Mouse (Mus musculus): ENCODE measurements around the gene Tatdn3.

The Tatdn3 gene

GRCm38 (mm10) chr1:191084951-191085559 lies 22.3 kb upstream of the Tatdn3 start:
- in situ Hi-C loops (cut with MboI; ENCODE audit: unreplicated experiment in 2 of 2) = loop anchor here (5.0 kb wide), 3 partner anchors 87 to 197 kb away; no protein-coding TSS in a partner anchor

GRCm38 (mm10) chr1:191083230-191083629 lies 20.5 kb upstream of the Tatdn3 start:
- in situ Hi-C loops (cut with MboI; ENCODE audit: unreplicated experiment in 2 of 2) = no loop called here

- in situ Hi-C loops (cut with MboI; ENCODE audit: unreplicated experiment in 2 of 2) = loop anchor here in 1 of 2 experiments (5.0 kb wide), 1 partner anchor 133 kb away; no protein-coding TSS in a partner anchor
These were observed 12.6 kb upstream of the Tatdn3 start for GRCm38 (mm10) chr1:191075199-191075883.

- in situ Hi-C loops (cut with MboI; ENCODE audit: unreplicated experiment in 2 of 2) = no loop called here
These were observed 10.8 kb upstream of the Tatdn3 start for GRCm38 (mm10) chr1:191073486-191073885.

- in situ Hi-C loops (cut with MboI; ENCODE audit: unreplicated experiment in 2 of 2) = no loop called here
These were observed 10.3 kb upstream of the Tatdn3 start for GRCm38 (mm10) chr1:191073001-191073400.

- in situ Hi-C loops (cut with MboI; ENCODE audit: unreplicated experiment in 2 of 2) = no loop called here
These were observed 9.7 kb upstream of the Tatdn3 start for GRCm38 (mm10) chr1:191072329-191072913.

- in situ Hi-C loops (cut with MboI; ENCODE audit: unreplicated experiment in 2 of 2) = no loop called here
These were observed 8.9 kb upstream of the Tatdn3 start for GRCm38 (mm10) chr1:191071613-191072012.

GRCm38 (mm10) chr1:191070259-191070658 lies 7.5 kb upstream of the Tatdn3 start:
- in situ Hi-C loops (cut with MboI; ENCODE audit: unreplicated experiment in 2 of 2) = no loop called here

GRCm38 (mm10) chr1:191068377-191068776 lies 5.6 kb upstream of the Tatdn3 start:
- in situ Hi-C loops (cut with MboI; ENCODE audit: unreplicated experiment in 2 of 2) = no loop called here

- in situ Hi-C loops (cut with MboI; ENCODE audit: unreplicated experiment in 2 of 2) = no loop called here
These were observed 2.5 kb upstream of the Tatdn3 start for GRCm38 (mm10) chr1:191065188-191065587.

GRCm38 (mm10) chr1:191064535-191064934 lies 1.8 kb upstream of the Tatdn3 start:
- in situ Hi-C loops (cut with MboI; ENCODE audit: unreplicated experiment in 2 of 2) = loop anchor here in 1 of 2 experiments (5.0 kb wide), 1 partner anchor 37 kb away; the partner anchor contains the start of gene Flvcr1

- in situ Hi-C loops (cut with MboI; ENCODE audit: unreplicated experiment in 2 of 2) = loop anchor here in 1 of 2 experiments (5.0 kb wide), 1 partner anchor 36 kb away; the partner anchor contains the start of gene Flvcr1
These were observed 968 bp upstream of the Tatdn3 start for GRCm38 (mm10) chr1:191063700-191064099.

GRCm38 (mm10) chr1:191062241-191062780 lies 421 bp downstream of the Tatdn3 start:
- in situ Hi-C loops (cut with MboI; ENCODE audit: unreplicated experiment in 2 of 2) = loop anchor here in 1 of 2 experiments (5.0 kb wide), 1 partner anchor 35 kb away; the partner anchor contains the start of gene Flvcr1

GRCm38 (mm10) chr1:191057461-191057860 lies 5.3 kb downstream of the Tatdn3 start:
- in situ Hi-C loops (cut with MboI; ENCODE audit: unreplicated experiment in 2 of 2) = no loop called here

GRCm38 (mm10) chr1:191055533-191055873 lies 7.2 kb downstream of the Tatdn3 start:
- in situ Hi-C loops (cut with MboI; ENCODE audit: unreplicated experiment in 2 of 2) = no loop called here

GRCm38 (mm10) chr1:191054870-191055532 lies 7.7 kb downstream of the Tatdn3 start:
- in situ Hi-C loops (cut with MboI; ENCODE audit: unreplicated experiment in 2 of 2) = no loop called here

- in situ Hi-C loops (cut with MboI; ENCODE audit: unreplicated experiment in 2 of 2) = no loop called here
These were observed 9.2 kb downstream of the Tatdn3 start for GRCm38 (mm10) chr1:191053555-191053954.

- in situ Hi-C loops (cut with MboI; ENCODE audit: unreplicated experiment in 2 of 2) = no loop called here
These were observed 16.4 kb downstream of the Tatdn3 start for GRCm38 (mm10) chr1:191046231-191046824.

- in situ Hi-C loops (cut with MboI; ENCODE audit: unreplicated experiment in 2 of 2) = no loop called here
These were observed 17.5 kb downstream of the Tatdn3 start for GRCm38 (mm10) chr1:191045264-191045663.

- in situ Hi-C loops (cut with MboI; ENCODE audit: unreplicated experiment in 2 of 2) = no loop called here
These were observed 20.0 kb downstream of the Tatdn3 start for GRCm38 (mm10) chr1:191042688-191043087.

All from v-Abl transformed pro-B cells (cell line).